Mouse (Mus musculus) monocyte, adult 59 days (primary cell): ENCODE results near the gene Mrap. TPM values are rescaled to one million over a fixed set of nuclear protein-coding genes. Genes with fewer than 3 reads are reported as not detected.

Experiments
- total RNA-seq, 2 experiments: library from RNA; stranded (reverse); gene quantifications; one replicate each; pipeline ENCODE4 v1.2.4; 2023

Mrap gene
- 10 to 100 TPM; 11.3 to 12.0 TPM for total RNA-seq

GRCm38 (mm10) chr16:90738092-90738956, at the start of gene Mrap:
TSS of gene Mrap (plus strand) at chr16:90738207.

DNA sequence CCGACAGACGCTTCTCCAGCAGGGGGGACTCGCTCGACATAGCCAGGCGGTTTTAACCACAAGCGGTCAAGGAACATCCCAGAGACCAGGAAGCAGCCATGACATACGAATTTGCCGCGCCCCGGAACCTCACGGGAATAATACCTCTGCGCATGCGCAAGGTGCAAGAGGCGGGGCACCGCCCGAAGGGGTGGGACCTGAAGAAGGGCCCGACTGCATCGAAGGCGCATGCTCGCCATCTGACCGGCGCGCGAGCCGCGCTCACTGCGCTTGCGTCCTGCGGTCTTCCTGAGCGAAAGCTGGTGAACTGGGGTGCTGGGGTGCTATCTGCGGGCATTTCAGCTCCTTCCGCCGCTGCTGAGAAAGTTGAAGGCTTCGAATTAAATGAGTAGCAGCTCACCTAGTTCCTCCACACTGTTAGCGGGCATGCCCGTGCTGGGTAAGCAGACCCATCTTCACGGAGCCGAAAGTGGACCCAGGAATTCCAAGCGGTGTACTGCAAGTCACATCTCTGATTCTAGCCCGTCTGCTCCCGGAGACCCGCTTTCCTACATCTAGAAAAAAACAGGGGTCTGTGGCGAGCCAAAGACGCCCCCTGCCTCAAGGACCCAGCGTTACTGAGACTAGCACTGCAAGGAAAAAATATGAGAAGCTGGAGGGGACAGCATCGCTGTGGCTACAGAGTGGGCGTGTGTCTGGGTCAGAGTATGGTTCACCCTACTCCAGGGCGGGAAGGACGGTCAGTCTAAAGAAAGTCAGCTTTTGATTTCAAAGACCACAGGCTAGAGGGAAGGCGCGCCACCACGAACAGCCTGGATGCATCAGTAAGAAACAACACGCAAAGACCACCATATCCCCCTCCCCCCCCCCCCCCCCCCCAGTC, 10.5 kb upstream of the Mrap start, which contains the start of gene Mis18a:
TSS of gene Mis18a (minus strand) at position 172 of the 883 bp plus-strand sequence.

Other genes starting within 250 kb of the Mrap start
- 10 to 100 TPM; 17.8 to 21.1 TPM for gene Mis18a, start 10.8 kb upstream of the Mrap start, total RNA-seq
- gene Urb1, start 72.2 kb downstream of the Mrap start, total RNA-seq: 10 to 100 TPM; 10.8 to 11.6 TPM
- gene Eva1c, start 88.5 kb downstream of the Mrap start, total RNA-seq: under 1 TPM; 0.49 to 0.58 TPM
- 1 to 10 TPM; 5.2 to 7.1 TPM for gene Cfap298, start 196.9 kb downstream of the Mrap start, total RNA-seq